Mouse (Mus musculus) bone marrow, adult 2 months (tissue): ENCODE measurements around the gene Cpt2.

Experiments used
- CTCF ChIP-seq: fragments of 200-500 bp; IDR thresholded peaks from 2 replicates; pipeline ENCODE4 v1.5.1; 2011; ENCODE audit warnings: low read length, control low read depth; ENCODE audit not compliant: control insufficient read depth, insufficient read depth
- POLR2A ChIP-seq: fragments of 200-500 bp; IDR thresholded peaks from 2 replicates; pipeline ENCODE4 v1.6.1; 2011; ENCODE audit warnings: low read depth, mild to moderate bottlenecking, control low read depth, low read length, borderline replicate concordance; ENCODE audit not compliant: control insufficient read depth

- no peak for TF ChIP-seq POLR2A
- no peak for TF ChIP-seq CTCF
These were observed 16.8 kb downstream of the Cpt2 start for GRCm38 (mm10) chr4:107906561-107906960.
